Mouse (Mus musculus): Measurements from ENCODE around the gene 4932414N04Rik.
"Not testable (repeated sequence)": the region's sequence is repeated elsewhere in the genome, so short reads cannot be mapped to it uniquely, and the experiment has no call there.

4932414N04Rik gene

DNA sequence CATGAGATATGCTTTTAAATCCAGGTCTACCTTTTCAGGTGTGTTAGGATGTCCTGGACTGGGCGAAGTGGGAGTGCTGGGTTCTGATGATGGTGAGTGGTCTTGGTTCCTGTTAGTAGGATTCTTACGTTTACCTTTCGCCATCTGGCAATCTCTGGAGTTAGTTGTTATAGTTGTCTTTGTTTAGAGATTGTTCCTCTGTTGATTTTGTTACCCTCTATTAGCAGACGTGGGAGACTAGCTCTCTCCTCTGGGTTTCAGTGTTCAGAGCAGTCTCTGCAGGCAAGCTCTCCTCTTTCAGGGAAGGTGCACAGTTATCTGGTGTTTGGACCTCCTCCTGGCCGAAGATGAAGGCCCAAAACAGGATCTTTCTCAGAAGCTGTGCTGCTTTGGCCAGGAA, at the start of gene 4932414N04Rik:
TSS of gene 4932414N04Rik (plus strand) at position 301 of the 400 bp plus-strand sequence.
- DNase-seq, result not testable (repeated sequence)

- no peak for DNase-seq
Measured at GRCm38 (mm10) chr2:68732216-68732615, 75.9 kb downstream of the 4932414N04Rik start.

- no peak for DNase-seq
Measured at GRCm38 (mm10) chr2:68739772-68740739, 83.8 kb downstream of the 4932414N04Rik start.

GRCm38 (mm10) chr2:68744599-68744998, 88.3 kb downstream of the 4932414N04Rik start:
- no peak for DNase-seq

GRCm38 (mm10) chr2:68756179-68756578, 99.9 kb downstream of the 4932414N04Rik start:
- DNase-seq, result no peak

GRCm38 (mm10) chr2:68756793-68757192, 100.5 kb downstream of the 4932414N04Rik start:
- DNase-seq, result peak in 1 of 2 experiments; percentile 2

DNA sequence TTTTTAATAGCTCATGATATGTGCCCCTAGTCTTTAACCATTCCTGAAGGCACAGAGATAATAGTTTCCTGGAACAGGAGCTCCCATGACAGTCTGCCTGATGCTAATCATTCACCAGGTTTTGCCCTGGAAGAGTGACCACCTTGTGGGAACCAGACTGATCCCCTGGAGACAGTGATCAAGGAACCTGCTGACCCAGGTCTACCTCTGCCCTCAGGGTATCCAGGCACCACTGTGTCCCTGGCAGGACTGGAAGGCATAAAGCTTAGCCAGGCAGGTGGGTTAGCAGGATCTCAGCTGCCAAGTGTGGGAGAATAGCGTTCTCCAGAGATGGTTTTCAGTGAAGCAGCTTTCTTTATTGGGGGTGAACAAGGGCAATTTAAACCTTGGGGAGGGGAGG, 109.1 kb downstream of the 4932414N04Rik start:
- no peak for DNase-seq

GRCm38 (mm10) chr2:68767186-68767890, 111.1 kb downstream of the 4932414N04Rik start:
- no peak for DNase-seq

DNA sequence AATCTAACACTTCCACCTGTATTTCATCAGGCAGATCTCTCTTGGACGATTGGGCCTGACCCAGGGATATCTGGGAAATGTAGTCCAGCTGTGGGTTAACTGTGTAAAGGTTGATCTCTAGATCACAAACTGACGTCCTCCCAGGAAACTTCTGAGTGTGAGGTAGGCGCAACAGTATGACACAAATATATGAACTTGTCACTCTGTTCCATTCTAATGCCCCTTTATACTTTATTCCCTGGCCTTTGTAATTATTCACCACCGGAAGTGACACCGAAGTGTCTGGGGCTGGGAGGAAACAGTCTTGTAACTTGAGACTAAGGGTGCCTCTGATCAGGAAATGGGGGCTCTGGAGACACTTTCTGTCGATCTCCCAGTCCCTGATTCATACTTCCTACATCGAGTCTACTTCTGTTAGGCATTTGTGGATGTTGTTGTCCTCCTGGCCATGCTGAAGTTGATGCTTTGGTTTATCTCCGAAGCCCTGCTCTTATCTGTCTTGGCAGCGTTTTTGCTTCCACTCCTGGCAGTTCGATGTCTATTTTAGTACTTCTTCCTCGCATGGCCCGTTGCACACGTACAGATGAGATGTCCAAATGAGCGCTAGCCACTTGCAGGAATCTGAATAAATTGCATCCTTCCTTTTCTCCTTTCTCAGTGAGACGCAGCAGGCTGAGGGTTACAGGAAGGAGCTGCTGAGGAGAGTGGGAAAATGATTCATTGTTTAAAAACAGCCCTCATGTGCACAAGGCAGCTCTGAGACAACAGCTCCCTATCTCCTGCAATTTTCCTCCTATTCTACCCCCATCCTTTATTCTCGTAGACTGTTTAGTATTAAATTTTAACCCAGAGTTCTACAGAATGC, 126.2 kb downstream of the 4932414N04Rik start:
- peak; percentile 15 to 18 for DNase-seq

DNA sequence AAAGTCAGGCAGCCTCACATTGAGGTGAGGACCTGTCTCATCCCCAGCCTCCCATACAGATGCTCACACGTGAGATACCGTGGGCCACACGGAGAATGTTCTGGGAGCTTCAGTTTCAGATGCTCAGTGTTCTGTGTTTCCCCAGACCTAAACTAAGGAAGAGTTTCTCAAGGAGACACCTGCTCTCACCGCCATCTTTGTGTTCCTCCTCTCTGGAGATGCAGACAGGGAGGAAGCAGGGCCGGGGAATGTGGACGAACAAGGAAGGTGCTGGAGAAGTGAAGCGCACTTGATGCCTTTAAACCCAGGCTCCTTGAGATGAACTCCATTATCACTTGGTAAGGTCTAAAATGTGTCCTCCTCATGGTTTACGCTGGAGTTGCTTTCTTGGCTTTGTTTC, 127.4 kb downstream of the 4932414N04Rik start:
- DNase-seq, result not testable (repeated sequence)

DNA sequence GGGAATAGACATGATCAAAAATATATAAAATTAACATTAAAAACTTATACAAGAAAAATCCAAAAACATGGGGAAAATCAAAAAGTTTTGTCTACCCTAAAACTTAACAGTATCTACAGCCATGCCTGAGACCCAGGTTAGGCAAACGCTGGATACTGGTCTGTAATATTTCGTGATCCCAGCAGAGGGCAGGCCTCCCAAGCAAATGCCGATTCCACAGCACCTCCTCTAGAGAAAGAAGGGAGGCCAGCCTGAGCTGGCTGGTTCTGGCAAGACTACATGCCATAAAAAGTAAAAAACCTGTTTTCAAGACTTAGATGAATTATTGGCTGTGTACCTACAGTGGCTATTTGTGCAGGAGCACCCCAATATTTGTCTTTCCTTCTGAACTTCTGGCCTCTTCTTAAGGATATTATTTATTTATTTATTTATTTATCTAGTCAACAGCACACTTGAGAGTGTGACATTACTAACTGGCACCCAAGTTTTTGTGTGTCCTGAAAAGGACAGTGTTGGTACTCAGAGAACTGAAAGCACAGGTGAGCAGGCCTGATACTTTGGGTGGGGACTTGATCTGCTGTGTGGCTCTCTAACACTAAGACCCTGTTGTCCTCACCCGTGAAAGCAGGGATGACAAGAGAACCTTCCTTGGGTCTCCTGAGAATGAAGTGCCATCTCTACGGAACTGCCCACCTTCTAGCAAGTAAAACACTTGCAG, 128.6 kb downstream of the 4932414N04Rik start:
- DNase-seq, result peak; percentile 80 to 81

DNA sequence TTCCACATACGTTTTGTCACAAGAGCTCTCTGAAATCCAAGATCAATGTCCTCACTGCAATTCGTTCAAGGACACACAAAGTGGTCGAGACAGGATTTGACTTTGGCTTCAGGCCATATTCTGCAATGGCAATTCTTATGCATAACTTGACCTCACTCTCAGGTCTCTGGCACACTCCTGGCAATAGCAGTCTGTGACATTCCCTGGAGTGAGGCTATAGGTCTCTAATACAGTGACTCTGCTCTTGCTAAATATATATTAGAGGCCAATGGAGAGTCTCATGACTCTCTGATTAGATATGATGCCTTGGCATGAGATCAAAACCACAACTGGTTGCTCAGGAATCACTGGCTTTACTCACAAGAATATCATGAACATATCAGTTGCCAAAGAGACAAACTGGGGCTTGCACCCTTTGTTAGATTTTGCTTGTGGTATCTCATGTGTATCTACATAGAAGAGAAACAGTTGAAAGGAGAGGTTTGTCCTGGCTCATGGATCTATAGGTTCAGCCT, 130.9 kb downstream of the 4932414N04Rik start:
- DNase-seq, result no peak

DNA sequence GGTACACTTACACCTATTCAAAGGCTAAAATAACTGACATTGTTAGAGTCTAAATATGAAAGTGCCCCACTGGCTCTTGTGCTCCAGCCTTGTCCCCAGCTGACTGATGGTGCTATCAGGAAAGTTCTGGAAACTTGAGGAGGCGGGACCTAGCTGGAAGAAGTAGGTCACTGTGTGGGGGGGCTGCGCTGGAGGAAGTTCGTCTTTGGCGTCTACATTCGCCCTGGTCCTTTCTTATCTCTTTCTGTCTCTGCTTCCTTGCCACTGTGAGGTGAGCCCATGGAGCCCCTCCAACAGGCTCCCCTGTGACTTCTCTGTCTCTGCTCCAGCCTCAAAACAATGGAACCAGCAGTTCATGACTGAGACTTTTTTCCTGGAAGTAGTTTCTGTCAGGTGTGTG, 136.0 kb downstream of the 4932414N04Rik start:
- no peak for DNase-seq

GRCm38 (mm10) chr2:68793472-68793871, 137.2 kb downstream of the 4932414N04Rik start:
- no peak for DNase-seq

GRCm38 (mm10) chr2:68794181-68794580, 137.9 kb downstream of the 4932414N04Rik start:
- DNase-seq, result no peak

DNA sequence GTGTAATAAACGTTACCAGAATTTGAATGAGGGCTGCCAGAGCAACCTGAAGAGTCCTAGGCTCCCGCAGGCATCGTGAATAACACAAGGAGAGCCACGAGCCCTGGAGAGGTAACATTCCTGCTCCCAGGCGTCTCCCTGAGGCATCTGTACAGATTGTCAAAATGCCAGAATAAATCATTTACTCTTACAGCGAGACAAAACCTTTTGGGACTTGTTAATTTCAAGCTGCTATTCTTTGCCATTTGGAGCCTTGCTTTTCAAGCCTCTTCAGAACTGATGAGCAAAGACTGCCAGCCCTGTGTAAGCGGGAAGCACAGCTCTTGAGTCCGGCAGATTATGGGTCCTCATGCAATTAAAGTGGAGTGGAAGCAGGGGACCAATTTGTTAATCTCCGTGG, 138.3 kb downstream of the 4932414N04Rik start:
- no peak for DNase-seq

GRCm38 (mm10) chr2:68796011-68796775, 139.9 kb downstream of the 4932414N04Rik start:
- DNase-seq, result no peak

DNA sequence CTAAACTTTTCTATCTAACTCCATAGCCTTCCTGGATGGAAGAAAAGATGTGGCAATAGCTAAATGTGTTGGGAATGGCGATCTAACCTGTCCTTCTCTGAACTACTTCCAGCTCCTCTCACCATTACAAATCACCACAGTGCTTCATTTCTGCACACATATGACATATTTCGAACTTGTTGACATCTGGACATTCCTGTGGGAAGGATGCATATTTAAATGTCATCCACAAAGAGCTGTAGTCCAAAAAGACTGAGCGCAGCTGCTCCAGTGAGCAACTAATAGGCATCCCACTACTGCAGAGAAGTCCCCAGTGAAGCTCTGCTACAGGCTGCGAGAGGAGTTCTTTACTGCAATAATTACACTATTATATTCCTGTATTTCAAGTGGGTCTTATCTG, 140.8 kb downstream of the 4932414N04Rik start:
- no peak for DNase-seq
